Mouse (Mus musculus): ENCODE results near the gene Olfr1454. TPM values are rescaled to one million over a fixed set of nuclear protein-coding genes. Genes with fewer than 3 reads are reported as not detected.

Olfr1454 gene
- not detected for total RNA-seq (2021)
- long read RNA-seq, experiment 1 = 0 reads
- long read RNA-seq, experiment 2 = 0 reads

- no peak for DNase-seq
- intact Hi-C loops (cut with DNase I; ENCODE audit: low total_unique reads) = no loop called here
These were observed at the start of gene Olfr1454 for GRCm38 (mm10) chr19:13060310-13060709. TSS of gene Olfr1454 (plus strand) at chr19:13060610.

GRCm38 (mm10) chr19:13028227-13028626, 32.2 kb upstream of the Olfr1454 start, which contains the start of gene Olfr1453:
TSS of gene Olfr1453 (minus strand) at chr19:13028327.
- no peak for DNase-seq
- intact Hi-C loops (cut with DNase I; ENCODE audit: low total_unique reads) = no loop called here

DNA sequence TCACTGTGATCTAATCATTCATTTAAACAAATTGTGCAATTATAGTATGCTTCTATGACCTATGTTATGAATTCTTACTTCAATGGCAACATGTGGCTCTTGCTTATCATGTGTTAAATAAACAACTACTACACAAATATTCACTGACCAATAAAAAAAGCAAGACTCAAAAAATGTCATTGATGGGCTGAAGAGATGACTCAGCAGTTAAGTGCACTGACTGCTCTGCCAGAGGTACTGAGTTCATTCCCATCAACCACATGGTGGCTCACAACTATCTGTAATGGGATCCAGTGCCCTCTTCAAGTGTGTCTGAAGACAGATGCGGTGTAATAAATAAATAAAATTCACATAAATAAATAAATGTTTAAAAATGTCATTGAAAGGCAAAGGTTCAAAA, 33.5 kb downstream of the Olfr1454 start:
- intact Hi-C loops (cut with DNase I; ENCODE audit: low total_unique reads) = no loop called here
- DNase-seq = no peak

- no peak for DNase-seq
- intact Hi-C loops (cut with DNase I; ENCODE audit: low total_unique reads) = no loop called here
These were observed 37.4 kb downstream of the Olfr1454 start, which contains the start of gene Olfr1457 for GRCm38 (mm10) chr19:13097791-13098190. TSS of gene Olfr1457 (minus strand) at chr19:13097891.

GRCm38 (mm10) chr19:13106675-13107074, 46.3 kb downstream of the Olfr1454 start, which contains the start of gene Olfr1458:
TSS of gene Olfr1458 (minus strand) at chr19:13106775.
- DNase-seq = no peak
- intact Hi-C loops (cut with DNase I; ENCODE audit: low total_unique reads) = no loop called here

Other genes with a start within 250 kb of the Olfr1454 start
- not detected for gene Gm5244, start 213.9 kb upstream of the Olfr1454 start, total RNA-seq (2021)
- gene Olfr1444, start 203.3 kb upstream of the Olfr1454 start, total RNA-seq (2021) = not detected
- gene Olfr1445, start 176.8 kb upstream of the Olfr1454 start, total RNA-seq (2021) = not detected
- not detected for gene Olfr1446, start 167.1 kb upstream of the Olfr1454 start, total RNA-seq (2021)
- gene Olfr1447, start 156.9 kb upstream of the Olfr1454 start, total RNA-seq (2021) = not detected
- gene Olfr1448, start 136.2 kb upstream of the Olfr1454 start, total RNA-seq (2021) = not detected
- not detected for gene Olfr1449, start 129.8 kb upstream of the Olfr1454 start, total RNA-seq (2021)
- not detected for gene Olfr1450, start 110.4 kb upstream of the Olfr1454 start, total RNA-seq (2021)
- gene Olfr1451, start 65.6 kb upstream of the Olfr1454 start, total RNA-seq (2021) = not detected
- gene Olfr1453, start 32.3 kb upstream of the Olfr1454 start, total RNA-seq (2021) = not detected
- not detected for gene Olfr1457, start 37.3 kb downstream of the Olfr1454 start, total RNA-seq (2021)
- gene Olfr1458, start 46.2 kb downstream of the Olfr1454 start, total RNA-seq (2021) = not detected
- gene Olfr1459, start 88.9 kb downstream of the Olfr1454 start, total RNA-seq (2021) = under 1 TPM in 1 of 2 experiments, not detected in 1; 0.02 TPM
- not detected for gene Olfr1461, start 102.4 kb downstream of the Olfr1454 start, total RNA-seq (2021)
- gene Olfr1462, start 125.1 kb downstream of the Olfr1454 start, total RNA-seq (2021) = not detected
- gene Olfr1463, start 170.7 kb downstream of the Olfr1454 start, total RNA-seq (2021) = not detected

All from gastrocnemius, postnatal 14 days (tissue).